Mouse (Mus musculus): ENCODE measurements around the gene Itm2b.

DNA sequence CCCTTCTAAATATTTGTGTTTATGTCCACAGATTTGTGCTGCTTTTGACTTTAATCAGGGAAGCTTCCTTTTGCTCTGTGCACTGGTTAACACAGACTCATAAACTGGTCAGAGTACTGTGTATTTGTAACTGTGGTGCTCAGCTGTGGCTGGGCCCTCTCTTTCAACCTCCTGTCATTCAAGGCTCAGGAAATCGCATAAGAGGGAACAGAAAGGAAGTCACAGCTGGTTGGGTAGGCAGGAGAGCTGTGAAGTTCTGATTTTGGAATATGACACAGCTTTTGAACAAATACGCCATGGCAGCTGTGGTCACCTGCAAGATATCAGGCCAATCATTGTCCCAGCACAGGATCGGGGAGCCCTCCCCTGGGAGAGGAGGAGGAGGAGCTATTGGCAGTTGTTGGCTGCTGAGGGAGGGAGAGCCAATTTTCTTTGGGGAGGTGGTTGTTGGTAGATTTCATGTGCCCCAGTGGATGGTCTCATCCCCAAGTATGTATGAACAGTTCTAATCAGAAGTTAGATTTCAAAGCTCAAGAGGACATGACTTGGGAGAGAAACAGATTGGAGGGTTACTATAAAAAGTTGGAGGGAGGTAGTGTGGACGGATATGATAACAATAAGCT lies 23.2 kb upstream of the Itm2b start:
- TF ChIP-seq USF1 (IDR thresholded peaks at IDR 0.05; ENCODE audit: low read depth, low read length) (no peak), CTCF (conservative IDR thresholded peaks at IDR 0.05 in 1 of 2, IDR thresholded peaks at IDR 0.05 in 1 of 2; ENCODE audit: low read depth in 2 of 2, low read length in 2 of 2) (no peak), RAD21 (IDR thresholded peaks at IDR 0.05; ENCODE audit: low read depth, low read length) (no peak), TCF12 (IDR thresholded peaks at IDR 0.05; ENCODE audit: low read depth, low read length) (no peak), E2F4 (IDR thresholded peaks at IDR 0.05; ENCODE audit: insufficient replicate concordance, low read depth, low read length) (no peak), KAT2A (IDR thresholded peaks at IDR 0.05; ENCODE audit: insufficient replicate concordance, low read length) (no peak), HCFC1 (IDR thresholded peaks at IDR 0.05; ENCODE audit: low read depth, low read length) (no peak), ELF1 (IDR thresholded peaks at IDR 0.05; ENCODE audit: low read depth, low read length) (no peak), POLR2A (IDR thresholded peaks at IDR 0.05; ENCODE audit: low read depth, low read length) (no peak), PAX5 (IDR thresholded peaks at IDR 0.05; ENCODE audit: low read length) (no peak), CHD2 (IDR thresholded peaks at IDR 0.05; ENCODE audit: low read length) (no peak)

Measured in CH12.LX (cell line).